Mouse (Mus musculus): ENCODE results near the gene Dnase1l1.
A peak's percentile ranks its signal among the peaks of the same experiment; 100 is the strongest.

Dnase1l1 gene

GRCm38 (mm10) chrX:74281732-74282394 lies at the start of gene Dnase1l1, which contains the start of gene Taz:
Dnase1l1 (minus strand) TSS chrX:74282337.
Taz (plus strand) TSS chrX:74281912.
- peak; percentile 59 for DNase-seq (ENCODE audit: low spot score)

- no peak for DNase-seq (ENCODE audit: low spot score)
These were observed 48.2 kb upstream of the Dnase1l1 start for GRCm38 (mm10) chrX:74330166-74330930.

GRCm38 (mm10) chrX:74329215-74329671 lies 47.1 kb upstream of the Dnase1l1 start:
- no peak for DNase-seq (ENCODE audit: low spot score)

- peak; percentile 68 for DNase-seq (ENCODE audit: low spot score)
These were observed 46.6 kb upstream of the Dnase1l1 start, which contains the start of gene Plxna3 for GRCm38 (mm10) chrX:74328725-74329161. Plxna3 (plus strand) TSS chrX:74329066.

GRCm38 (mm10) chrX:74312540-74313464 lies 30.7 kb upstream of the Dnase1l1 start, which contains the start of gene Fam50a:
Fam50a (plus strand) TSS chrX:74313033.
- peak; percentile 92 for DNase-seq (ENCODE audit: low spot score)

GRCm38 (mm10) chrX:74304867-74305700 lies 22.9 kb upstream of the Dnase1l1 start, which contains the start of gene Gdi1:
Gdi1 (plus strand) TSS chrX:74304998.
- DNase-seq (ENCODE audit: low spot score), result peak; percentile 75

- no peak for DNase-seq (ENCODE audit: low spot score)
These were observed 17.6 kb upstream of the Dnase1l1 start for GRCm38 (mm10) chrX:74299721-74300120.

GRCm38 (mm10) chrX:74298348-74298747 lies 16.2 kb upstream of the Dnase1l1 start:
- no peak for DNase-seq (ENCODE audit: low spot score)

- DNase-seq (ENCODE audit: low spot score), result peak; percentile 94
These were observed 14.7 kb upstream of the Dnase1l1 start, which contains the start of gene Atp6ap1 for GRCm38 (mm10) chrX:74296538-74297448. Atp6ap1 (plus strand) TSS chrX:74297097.

- no peak for DNase-seq (ENCODE audit: low spot score)
These were observed 11.3 kb upstream of the Dnase1l1 start for GRCm38 (mm10) chrX:74293431-74293830.

- no peak for DNase-seq (ENCODE audit: low spot score)
These were observed 928 bp upstream of the Dnase1l1 start for GRCm38 (mm10) chrX:74283092-74283437.

- DNase-seq (ENCODE audit: low spot score), result peak; percentile 88
These were observed 406 bp upstream of the Dnase1l1 start for GRCm38 (mm10) chrX:74282395-74283091.

- DNase-seq (ENCODE audit: low spot score), result no peak
These were observed 951 bp downstream of the Dnase1l1 start for GRCm38 (mm10) chrX:74281041-74281731.

- no peak for DNase-seq (ENCODE audit: low spot score)
These were observed 4.2 kb downstream of the Dnase1l1 start for GRCm38 (mm10) chrX:74277916-74278315.

GRCm38 (mm10) chrX:74273422-74274322 lies 8.5 kb downstream of the Dnase1l1 start:
- no peak for DNase-seq (ENCODE audit: low spot score)

- peak; percentile 14 for DNase-seq (ENCODE audit: low spot score)
These were observed 11.1 kb downstream of the Dnase1l1 start for GRCm38 (mm10) chrX:74270902-74271551.
